Mouse (Mus musculus) liver, postnatal 0 days (tissue): ENCODE data around the gene Nhlrc3. TPM values are rescaled to one million over a fixed set of nuclear protein-coding genes. Genes with fewer than 3 reads are reported as not detected.

Experiments
- ATAC-seq: fragments of 200-750 bp; cut with Nextera tagmentation; 2 replicates; pipeline ENCODE4 v1.8.0; 2017; ENCODE audit warnings: mild to moderate bottlenecking, moderate library complexity
- DNase-seq: peaks from one replicate; pipeline ENCODE4 v3.0.0-alpha.2; 2016
- H3K27ac ChIP-seq: fragments of 300-500 bp; sonication (generic); 2 replicates; pipeline ENCODE4 v1.5.1; 2014; ENCODE audit warnings: antibody characterized with exemption, moderate library complexity, mild to moderate bottlenecking, low read depth
- H3K27me3 ChIP-seq: fragments of 300-500 bp; sonication (generic); 2 replicates; pipeline ENCODE4 v1.6.1; 2014; ENCODE audit warnings: low read length, control low read depth, mixed read lengths; ENCODE audit not compliant: insufficient read depth
- H3K36me3 ChIP-seq: fragments of 300-500 bp; sonication (generic); replicated peaks from 2 replicates; pipeline ENCODE4 v1.6.1; 2014; ENCODE audit warnings: mild to moderate bottlenecking, control low read depth, low read length, moderate library complexity, mixed read lengths; ENCODE audit not compliant: insufficient read depth
- H3K4me1 ChIP-seq: fragments of 300-500 bp; sonication (generic); 2 replicates; pipeline ENCODE4 v1.6.1; 2014; ENCODE audit warnings: antibody characterized with exemption, mild to moderate bottlenecking, control low read depth; ENCODE audit not compliant: insufficient read depth
- H3K4me2 ChIP-seq: fragments of 300-500 bp; sonication (generic); 2 replicates; pipeline ENCODE4 v1.6.1; 2014; ENCODE audit warnings: low read depth, mild to moderate bottlenecking, low read length, moderate library complexity, mixed read lengths
- H3K4me3 ChIP-seq: fragments of 300-500 bp; sonication (generic); 2 replicates; pipeline ENCODE4 v1.5.1; 2014; ENCODE audit warnings: low read depth, low read length
- H3K9ac ChIP-seq: fragments of 300-500 bp; sonication (generic); replicated peaks from 2 replicates; pipeline ENCODE4 v1.6.1; 2014; ENCODE audit warnings: mild to moderate bottlenecking, moderate library complexity
- H3K9me3 ChIP-seq: fragments of 300-500 bp; sonication (generic); 2 replicates; pipeline ENCODE4 v1.6.1; 2016; ENCODE audit warnings: mild to moderate bottlenecking, control low read depth, low read length, mixed read lengths
- CTCF ChIP-seq: sonication (generic); IDR thresholded peaks from 2 replicates; pipeline ENCODE4 v1.5.1; 2016; ENCODE audit warnings: antibody characterized with exemption, low read depth
- EP300 ChIP-seq: IDR thresholded peaks from 2 replicates; pipeline ENCODE4 v1.6.1; 2016; ENCODE audit warnings: antibody characterized with exemption, low read depth, mild to moderate bottlenecking
- WGBS: fragments of 180-500 bp; shearing (Covaris S2); extraction: QIAGEN DNeasy Blood & Tissue Kit; methylation state at CpG from one replicate; pipeline ENCODE4 v1.1.7; 2014; ENCODE audit not compliant: insufficient replicate concordance; 5-methylcytosine and 5-hydroxymethylcytosine counted together
- polyA plus RNA-seq: library from polyadenylated mRNA; unstranded; fragments of >200 nt; fragmentation: Nextera tagmentation; extraction: Ambion mirVana; gene quantifications from 2 replicates; pipeline ENCODE4 v1.2.1, GENCODE M21; 2015

The Nhlrc3 gene
- polyA plus RNA-seq, 1 experiment from 2014 or later, result 6.1 TPM

DNA sequence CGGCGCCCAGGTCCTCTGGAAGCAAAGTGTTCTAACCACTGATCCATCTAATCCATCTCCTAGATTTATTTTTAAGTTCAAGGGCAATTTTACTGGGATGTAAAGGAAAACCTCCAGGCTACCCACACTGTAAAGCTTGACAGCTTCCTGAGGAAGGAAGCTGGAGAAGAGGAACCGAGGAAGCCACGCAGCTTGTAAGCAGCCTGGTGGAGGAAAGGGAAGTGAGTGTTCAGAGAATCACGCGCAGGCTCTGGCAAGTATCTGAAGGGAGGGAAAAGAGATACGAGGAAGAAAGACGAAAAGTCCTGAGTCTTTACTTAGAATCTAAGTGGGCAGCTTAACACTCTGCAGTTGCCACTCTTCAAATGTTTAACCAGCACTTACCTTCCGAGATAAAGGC, 3.0 kb downstream of the Nhlrc3 start:
- DNase-seq, result no peak
- Histone ChIP-seq H3K9ac (no peak overlapping the region), H3K4me1 (0 out of 2 replicates have a peak, but pooled peaks cover 3% of the 10 kb centered on the region), H3K27me3 (no peaks in the 10 kb centered on the region), H3K9me3 (no peaks in the 10 kb centered on the region), H3K27ac (peak overlapping the region; percentile 62), H3K4me2 (peak overlapping the region; percentile 33; the same call in 1 of the 2 replicates), H3K36me3 (peaks cover 31% of the 10 kb centered on the region), H3K4me3 (no peak overlapping the region)
- ATAC-seq, result no peak
- TF ChIP-seq EP300 (no peak), CTCF (no peak)
- 44% methylated on average over 9 of the region's 9 CpGs for WGBS

GRCm38 (mm10) chr3:53457750-53458149, 5.4 kb downstream of the Nhlrc3 start:
- DNase-seq (no peak), ATAC-seq (no peak)
- Histone ChIP-seq H3K9ac (no peak overlapping the region), H3K4me2 (no peak overlapping the region), H3K36me3 (peaks cover 48% of the 10 kb centered on the region), H3K27ac (no peak overlapping the region), H3K9me3 (no peaks in the 10 kb centered on the region), H3K27me3 (no peaks in the 10 kb centered on the region), H3K4me3 (no peak overlapping the region), H3K4me1 (peaks cover 9% of the 10 kb centered on the region; the same call in 1 of the 2 replicates)
- TF ChIP-seq EP300 (no peak), CTCF (no peak)
- WGBS, result 77% methylated on average over 5 of the region's 5 CpGs

DNA sequence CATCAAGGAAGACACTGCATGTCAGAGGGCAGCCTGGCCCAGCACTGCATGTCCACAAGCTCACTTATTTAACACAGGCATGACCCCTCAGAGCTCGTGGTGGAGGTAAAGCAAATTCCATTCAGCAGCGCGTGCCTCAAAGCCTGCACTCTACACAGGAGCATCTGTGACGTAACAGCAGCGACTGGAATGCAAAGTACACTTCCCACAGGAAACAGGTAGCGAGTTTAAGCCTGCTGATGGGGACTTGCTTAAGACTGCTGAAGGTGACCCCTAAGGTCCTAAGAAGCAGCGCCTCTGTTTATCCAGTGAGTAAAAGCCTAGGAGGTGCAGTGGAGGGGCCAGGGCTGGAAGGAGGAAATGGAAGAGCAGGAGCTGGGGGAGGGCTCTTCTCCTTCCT, 8.1 kb downstream of the Nhlrc3 start:
- no peak for ATAC-seq
- no peak overlapping the region for H3K4me2 ChIP-seq
- H3K4me3 ChIP-seq, result no peak overlapping the region
- TF ChIP-seq EP300 (no peak), CTCF (no peak)
- H3K27ac ChIP-seq, result no peak overlapping the region
- no peak overlapping the region for H3K9ac ChIP-seq
- no peak for DNase-seq
- H3K27me3 ChIP-seq, result no peaks in the 10 kb centered on the region
- peaks cover 7% of the 10 kb centered on the region; the same call in 1 of the 2 replicates for H3K4me1 ChIP-seq
- H3K36me3 ChIP-seq, result peaks cover 68% of the 10 kb centered on the region
- H3K9me3 ChIP-seq, result no peaks in the 10 kb centered on the region
- WGBS, result 60% methylated on average over 7 of the region's 7 CpGs

GRCm38 (mm10) chr3:53454561-53454960, 8.6 kb downstream of the Nhlrc3 start:
- DNase-seq, result no peak
- Histone ChIP-seq H3K4me1 (peaks cover 7% of the 10 kb centered on the region; the same call in 1 of the 2 replicates), H3K4me2 (no peak overlapping the region), H3K27ac (no peak overlapping the region), H3K9ac (no peak overlapping the region), H3K36me3 (peaks cover 67% of the 10 kb centered on the region), H3K9me3 (no peaks in the 10 kb centered on the region), H3K27me3 (no peaks in the 10 kb centered on the region), H3K4me3 (no peak overlapping the region)
- 81% methylated on average over 6 of the region's 6 CpGs for WGBS
- ATAC-seq, result no peak
- TF ChIP-seq CTCF, result no peak
- TF ChIP-seq EP300, result no peak

GRCm38 (mm10) chr3:53454005-53454404, 9.1 kb downstream of the Nhlrc3 start:
- Histone ChIP-seq H3K4me3 (no peak overlapping the region), H3K27ac (no peak overlapping the region), H3K4me1 (peaks cover 7% of the 10 kb centered on the region; the same call in 1 of the 2 replicates), H3K4me2 (no peak overlapping the region), H3K27me3 (no peaks in the 10 kb centered on the region), H3K9ac (no peak overlapping the region), H3K36me3 (peaks cover 67% of the 10 kb centered on the region), H3K9me3 (no peaks in the 10 kb centered on the region)
- WGBS, result 73% methylated on average over 6 of the region's 6 CpGs
- ATAC-seq (peak; percentile 58; the same call in 1 of the 2 replicates), DNase-seq (no peak)
- TF ChIP-seq EP300 (no peak), CTCF (no peak)

DNA sequence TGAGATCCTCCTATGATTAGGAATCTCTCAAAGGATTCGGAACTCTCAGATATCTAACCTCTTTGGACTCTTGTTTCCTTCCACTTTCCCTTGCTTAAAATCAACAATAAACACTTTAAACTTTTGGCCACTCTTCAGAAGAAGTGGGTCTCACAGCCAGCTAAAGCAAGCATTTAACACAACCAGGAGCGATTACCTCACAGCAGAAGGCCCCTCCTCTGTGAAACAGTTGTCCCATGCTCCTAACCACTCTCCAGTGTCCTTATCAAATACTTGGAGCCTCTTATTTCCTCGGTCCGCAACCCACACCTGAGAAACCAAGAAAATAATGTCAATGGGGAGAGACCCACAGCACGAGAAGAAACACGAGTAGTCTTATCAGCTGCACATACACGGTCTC, 9.8 kb downstream of the Nhlrc3 start:
- Histone ChIP-seq H3K36me3 (peaks cover 66% of the 10 kb centered on the region), H3K9me3 (no peaks in the 10 kb centered on the region), H3K4me2 (no peak overlapping the region), H3K4me1 (peaks cover 7% of the 10 kb centered on the region; the same call in 1 of the 2 replicates), H3K27me3 (no peaks in the 10 kb centered on the region), H3K4me3 (no peak overlapping the region), H3K9ac (no peak overlapping the region), H3K27ac (no peak overlapping the region)
- no peak for DNase-seq
- no peak for TF ChIP-seq CTCF
- TF ChIP-seq EP300, result no peak
- WGBS, result 86% methylated on average over 7 of the region's 7 CpGs
- no peak for ATAC-seq
